Mouse (Mus musculus): ENCODE data around the gene Coro2a. TPM values are rescaled to one million over a fixed set of nuclear protein-coding genes. Genes with fewer than 3 reads are reported as not detected.
"Not testable (repeated sequence)": the region's sequence is repeated elsewhere in the genome, so short reads cannot be mapped to it uniquely, and the experiment has no call there.

The Coro2a gene
- polyA plus RNA-seq, 1 experiment from 2014 or later, result 36.1 TPM

DNA sequence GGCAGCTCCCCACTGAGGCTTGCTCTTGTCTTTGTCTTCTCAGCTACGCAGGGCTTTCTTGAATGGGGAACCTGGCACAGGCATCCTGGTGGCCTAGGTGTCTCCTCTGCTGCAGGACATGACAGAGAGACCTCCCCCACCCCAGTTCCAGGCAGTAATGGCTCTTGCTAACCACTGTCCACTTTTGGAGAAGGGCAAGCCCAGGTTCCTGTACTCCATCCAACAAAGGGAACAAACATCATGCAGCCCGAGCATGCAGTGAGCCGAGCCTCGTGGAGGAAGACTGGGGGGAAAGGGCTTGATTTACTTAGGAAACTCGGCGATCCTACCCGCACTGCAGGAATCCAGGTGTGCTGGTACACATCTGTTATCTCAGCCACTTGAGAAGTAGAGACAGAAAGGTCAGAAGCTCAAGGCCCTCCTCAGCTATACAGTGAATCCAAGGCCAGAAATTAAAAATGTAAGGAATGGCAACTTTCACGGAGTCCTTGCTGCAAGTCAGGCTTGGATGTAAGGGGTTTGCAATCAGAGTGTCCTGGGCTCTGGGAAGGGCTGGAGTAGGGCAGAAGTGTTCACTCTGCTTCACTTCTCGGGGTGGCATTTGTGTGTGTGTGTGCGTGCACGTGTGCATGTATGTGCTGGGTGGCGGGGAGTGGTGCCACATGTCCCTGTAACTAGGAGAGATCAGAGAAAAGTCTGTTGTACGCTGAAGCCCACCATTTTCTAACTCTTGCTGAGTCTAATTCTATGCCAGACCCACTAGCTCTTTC is 16.8 kb downstream of the Coro2a start:
- no peak overlapping the region for H3K9ac ChIP-seq (ENCODE audit: low read length)
- H3K27ac ChIP-seq (ENCODE audit: low read depth), result no peak overlapping the region
- 68% methylated on average over 13 of the region's 13 CpGs for WGBS

DNA sequence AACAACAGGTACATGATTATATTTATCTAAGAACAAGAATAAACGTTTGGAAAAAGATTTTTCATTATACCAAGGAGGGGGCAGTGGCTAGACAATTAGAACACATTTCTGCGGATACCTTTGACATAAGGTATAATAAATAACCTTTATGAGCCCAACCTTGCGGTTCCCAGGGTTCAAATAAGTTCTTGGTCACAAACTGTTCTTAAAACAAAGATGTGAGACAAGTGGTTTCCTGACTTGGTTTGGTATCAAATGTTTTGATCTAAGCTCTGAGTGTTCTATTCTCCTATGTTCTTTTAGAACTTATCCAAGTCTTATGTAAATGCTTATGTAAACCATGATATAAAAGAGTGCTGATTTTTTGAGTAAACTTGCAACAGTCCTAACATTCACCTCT is 17.5 kb downstream of the Coro2a start:
- H3K9me3 ChIP-seq (ENCODE audit: control insufficient read depth, low read length); H3K4me2 ChIP-seq (ENCODE audit: low read length); H3K27me3 ChIP-seq (replicated peaks; ENCODE audit: control insufficient read depth, insufficient read depth, low read length); H3K9ac ChIP-seq (ENCODE audit: low read length); H3K27ac ChIP-seq (ENCODE audit: low read depth); H3K4me3 ChIP-seq (ENCODE audit: low read depth, low read length); DNase-seq (ENCODE audit: low spot score); H3K4me1 ChIP-seq (replicated peaks; ENCODE audit: control insufficient read depth, insufficient read depth, low read length); H3K36me3 ChIP-seq (ENCODE audit: control insufficient read depth, insufficient read depth, low read length); ATAC-seq (replicated peaks; ENCODE audit: low FRiP score, low TSS enrichment, low read depth): not testable (repeated sequence)
- WGBS, result 40% methylated on average over 3 of the region's 3 CpGs

More for the DNA sequence above, 16.8 kb downstream of the Coro2a start:
- ATAC-seq (replicated peaks; ENCODE audit: low FRiP score, low TSS enrichment, low read depth), result no peak
- no peak overlapping the region for H3K4me2 ChIP-seq (ENCODE audit: low read length)
- no peaks in the 10 kb centered on the region for H3K36me3 ChIP-seq (ENCODE audit: control insufficient read depth, insufficient read depth, low read length)
- H3K27me3 ChIP-seq (replicated peaks; ENCODE audit: control insufficient read depth, insufficient read depth, low read length), result no peaks in the 10 kb centered on the region
- H3K9me3 ChIP-seq (ENCODE audit: control insufficient read depth, low read length), result no peaks in the 10 kb centered on the region
- DNase-seq (ENCODE audit: low spot score), result no peak
- H3K4me1 ChIP-seq (replicated peaks; ENCODE audit: control insufficient read depth, insufficient read depth, low read length), result no peaks in the 10 kb centered on the region
- H3K4me3 ChIP-seq (ENCODE audit: low read depth, low read length), result no peak overlapping the region

DNA sequence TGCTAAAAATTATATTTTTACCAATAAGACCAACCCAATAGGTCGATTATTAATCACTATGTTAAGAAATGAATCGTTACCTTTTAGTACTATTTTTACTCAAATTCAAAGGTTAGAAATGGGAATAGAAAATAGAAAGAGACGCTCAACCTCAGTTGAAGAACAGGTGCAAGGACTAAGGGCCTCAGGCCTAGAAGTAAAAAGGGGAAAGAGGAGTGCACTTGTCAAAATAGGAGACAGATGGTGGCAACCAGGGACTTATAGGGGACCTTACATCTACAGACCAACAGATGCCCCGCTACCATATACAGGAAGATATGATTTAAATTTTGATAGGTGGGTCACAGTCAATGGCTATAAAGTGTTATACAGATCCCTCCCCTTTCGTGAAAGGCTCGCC is 17.9 kb downstream of the Coro2a start:
- H3K27ac ChIP-seq (ENCODE audit: low read depth); H3K4me1 ChIP-seq (replicated peaks; ENCODE audit: control insufficient read depth, insufficient read depth, low read length); H3K4me3 ChIP-seq (ENCODE audit: low read depth, low read length); ATAC-seq (replicated peaks; ENCODE audit: low FRiP score, low TSS enrichment, low read depth); H3K27me3 ChIP-seq (replicated peaks; ENCODE audit: control insufficient read depth, insufficient read depth, low read length); H3K9ac ChIP-seq (ENCODE audit: low read length); H3K9me3 ChIP-seq (ENCODE audit: control insufficient read depth, low read length); H3K4me2 ChIP-seq (ENCODE audit: low read length); DNase-seq (ENCODE audit: low spot score); H3K36me3 ChIP-seq (ENCODE audit: control insufficient read depth, insufficient read depth, low read length): not testable (repeated sequence)
- 69% methylated on average over 2 of the region's 6 CpGs for WGBS

DNA sequence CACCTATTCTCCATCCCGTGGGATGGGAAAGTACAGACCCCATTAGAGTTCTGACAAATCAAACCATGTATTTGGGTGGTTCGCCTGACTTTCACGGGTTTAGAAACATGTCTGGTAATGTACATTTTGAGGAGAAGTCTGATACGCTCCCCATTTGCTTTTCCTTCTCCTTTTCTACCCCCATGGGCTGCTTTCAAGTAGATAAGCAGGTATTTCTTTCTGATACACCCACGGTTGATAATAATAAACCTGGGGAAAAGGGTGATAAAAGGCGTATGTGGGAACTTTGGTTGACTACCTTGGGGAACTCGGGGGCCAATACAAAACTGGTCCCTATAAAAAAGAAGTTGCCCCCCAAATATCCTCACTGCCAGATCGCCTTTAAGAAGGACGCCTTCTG is 20.0 kb downstream of the Coro2a start:
- H3K9ac ChIP-seq (ENCODE audit: low read length); H3K27ac ChIP-seq (ENCODE audit: low read depth); H3K4me2 ChIP-seq (ENCODE audit: low read length); H3K36me3 ChIP-seq (ENCODE audit: control insufficient read depth, insufficient read depth, low read length); H3K4me1 ChIP-seq (replicated peaks; ENCODE audit: control insufficient read depth, insufficient read depth, low read length); H3K9me3 ChIP-seq (ENCODE audit: control insufficient read depth, low read length); DNase-seq (ENCODE audit: low spot score); H3K4me3 ChIP-seq (ENCODE audit: low read depth, low read length); H3K27me3 ChIP-seq (replicated peaks; ENCODE audit: control insufficient read depth, insufficient read depth, low read length); ATAC-seq (replicated peaks; ENCODE audit: low FRiP score, low TSS enrichment, low read depth): not testable (repeated sequence)
- WGBS, result 86% methylated on average over 8 of the region's 9 CpGs

DNA sequence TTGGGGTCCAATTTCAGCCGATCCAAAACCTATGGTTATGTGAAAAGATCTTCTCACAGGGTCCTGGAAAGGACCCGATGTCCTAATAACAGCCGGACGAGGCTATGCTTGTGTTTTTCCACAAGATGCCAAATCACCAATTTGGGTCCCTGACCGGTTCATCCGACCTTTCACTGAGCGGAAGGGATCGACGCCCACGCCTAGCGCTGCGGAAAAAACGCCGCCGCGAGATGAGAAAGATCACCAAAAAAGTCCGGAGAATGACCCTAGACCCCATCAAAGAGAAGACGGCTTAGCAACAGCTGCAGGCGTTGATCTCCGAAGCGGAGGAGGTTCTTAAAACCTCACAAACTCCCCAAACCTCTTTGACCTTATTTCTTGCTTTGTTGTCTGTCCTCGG is 20.4 kb downstream of the Coro2a start:
- DNase-seq (ENCODE audit: low spot score); H3K27me3 ChIP-seq (replicated peaks; ENCODE audit: control insufficient read depth, insufficient read depth, low read length); H3K9ac ChIP-seq (ENCODE audit: low read length); H3K27ac ChIP-seq (ENCODE audit: low read depth); H3K4me2 ChIP-seq (ENCODE audit: low read length); H3K4me1 ChIP-seq (replicated peaks; ENCODE audit: control insufficient read depth, insufficient read depth, low read length); H3K9me3 ChIP-seq (ENCODE audit: control insufficient read depth, low read length); ATAC-seq (replicated peaks; ENCODE audit: low FRiP score, low TSS enrichment, low read depth); H3K36me3 ChIP-seq (ENCODE audit: control insufficient read depth, insufficient read depth, low read length); H3K4me3 ChIP-seq (ENCODE audit: low read depth, low read length): not testable (repeated sequence)
- 95% methylated on average over 22 of the region's 22 CpGs for WGBS

DNA sequence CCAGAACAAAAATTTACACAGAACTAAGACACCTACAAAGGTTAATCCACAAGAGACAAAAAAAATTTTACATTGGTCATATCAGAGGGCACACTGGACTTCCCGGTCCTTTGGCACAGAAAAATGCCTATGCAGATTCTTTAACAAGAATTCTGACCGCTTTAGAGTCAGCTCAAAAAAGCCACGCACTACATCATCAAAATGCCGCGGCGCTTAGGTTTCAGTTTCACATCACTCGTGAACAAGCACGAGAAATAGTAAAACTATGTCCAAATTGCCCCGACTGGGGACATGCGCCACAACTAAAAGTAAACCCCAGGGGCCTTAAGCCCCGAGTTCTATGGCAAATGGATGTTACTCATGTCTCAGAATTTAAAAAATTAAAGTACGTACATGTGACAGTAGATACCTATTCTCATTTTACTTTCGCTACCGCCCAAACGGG is 21.2 kb downstream of the Coro2a start:
- 91% methylated on average over 15 of the region's 15 CpGs for WGBS
- H3K9ac ChIP-seq (ENCODE audit: low read length); H3K4me3 ChIP-seq (ENCODE audit: low read depth, low read length); DNase-seq (ENCODE audit: low spot score); H3K27ac ChIP-seq (ENCODE audit: low read depth); H3K4me2 ChIP-seq (ENCODE audit: low read length); H3K27me3 ChIP-seq (replicated peaks; ENCODE audit: control insufficient read depth, insufficient read depth, low read length); H3K36me3 ChIP-seq (ENCODE audit: control insufficient read depth, insufficient read depth, low read length); H3K9me3 ChIP-seq (ENCODE audit: control insufficient read depth, low read length); ATAC-seq (replicated peaks; ENCODE audit: low FRiP score, low TSS enrichment, low read depth); H3K4me1 ChIP-seq (replicated peaks; ENCODE audit: control insufficient read depth, insufficient read depth, low read length): not testable (repeated sequence)

DNA sequence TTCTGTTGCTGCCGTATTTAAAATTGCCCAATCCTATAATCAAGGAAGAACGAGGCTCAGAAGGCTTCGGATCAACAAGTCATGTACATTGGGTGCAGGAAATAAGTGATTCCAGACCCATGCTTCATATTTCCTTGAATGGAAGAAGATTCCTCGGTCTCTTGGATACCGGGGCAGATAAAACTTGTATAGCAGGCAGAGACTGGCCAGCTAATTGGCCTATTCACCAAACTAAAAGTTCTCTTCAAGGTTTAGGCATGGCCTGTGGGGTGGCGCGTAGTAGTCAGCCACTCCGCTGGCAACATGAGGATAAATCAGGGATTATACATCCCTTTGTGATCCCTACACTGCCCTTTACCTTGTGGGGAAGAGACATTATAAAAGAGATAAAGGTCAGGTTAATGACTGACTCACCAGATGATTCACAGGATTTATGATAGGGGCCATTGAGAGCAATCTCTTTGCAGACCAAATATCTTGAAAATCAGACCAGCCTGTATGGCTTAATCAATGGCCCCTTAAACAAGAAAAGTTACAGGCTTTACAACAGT is 23.1 kb downstream of the Coro2a start:
- not testable (repeated sequence) for H3K4me1 ChIP-seq (replicated peaks; ENCODE audit: control insufficient read depth, insufficient read depth, low read length); H3K9me3 ChIP-seq (ENCODE audit: control insufficient read depth, low read length); H3K36me3 ChIP-seq (ENCODE audit: control insufficient read depth, insufficient read depth, low read length); H3K27ac ChIP-seq (ENCODE audit: low read depth); H3K4me3 ChIP-seq (ENCODE audit: low read depth, low read length); H3K9ac ChIP-seq (ENCODE audit: low read length); H3K4me2 ChIP-seq (ENCODE audit: low read length); DNase-seq (ENCODE audit: low spot score); H3K27me3 ChIP-seq (replicated peaks; ENCODE audit: control insufficient read depth, insufficient read depth, low read length)
- ATAC-seq (replicated peaks; ENCODE audit: low FRiP score, low TSS enrichment, low read depth), result peak; percentile 75
- WGBS, result 77% methylated on average over 8 of the region's 8 CpGs

DNA sequence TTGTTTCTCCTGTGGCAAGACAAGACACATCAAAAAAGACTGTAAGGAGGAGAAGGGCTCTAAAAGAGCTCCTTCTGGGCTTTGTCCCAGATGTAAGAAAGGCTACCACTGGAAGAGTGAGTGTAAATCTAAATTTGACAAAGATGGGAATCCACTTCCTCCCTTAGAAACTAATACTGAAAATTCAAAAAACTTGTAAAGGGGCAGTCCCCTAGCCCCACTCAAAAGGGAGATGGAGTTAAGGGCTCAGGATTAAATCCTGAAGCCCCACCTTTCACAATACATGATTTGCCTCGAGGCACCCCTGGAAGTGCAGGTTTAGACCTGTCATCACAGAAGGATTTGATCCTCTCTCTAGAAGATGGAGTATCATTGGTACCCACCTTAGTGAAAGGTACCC is 23.8 kb downstream of the Coro2a start:
- Histone ChIP-seq H3K4me3 (ENCODE audit: low read depth, low read length) (no peak overlapping the region), H3K9me3 (ENCODE audit: control insufficient read depth, low read length) (0 out of 2 replicates have a peak, but pooled peaks cover 4% of the 10 kb centered on the region), H3K4me2 (ENCODE audit: low read length) (no peak overlapping the region), H3K36me3 (ENCODE audit: control insufficient read depth, insufficient read depth, low read length) (no peaks in the 10 kb centered on the region), H3K4me1 (replicated peaks; ENCODE audit: control insufficient read depth, insufficient read depth, low read length) (no peaks in the 10 kb centered on the region), H3K9ac (ENCODE audit: low read length) (no peak overlapping the region), H3K27me3 (replicated peaks; ENCODE audit: control insufficient read depth, insufficient read depth, low read length) (no peaks in the 10 kb centered on the region), H3K27ac (ENCODE audit: low read depth) (no peak overlapping the region)
- DNase-seq (ENCODE audit: low spot score), result no peak
- no peak for ATAC-seq (replicated peaks; ENCODE audit: low FRiP score, low TSS enrichment, low read depth)
- 69% methylated on average over 1 of the region's 1 CpGs for WGBS

All from intestine, embryonic 14.5 days (tissue).